ENCODE assay signal across 8 mouse cellular contexts in genomic region chr7:36698589-36698946, GRCm38 (mm10). TPM values are rescaled to one million over a fixed set of nuclear protein-coding genes. Genes with fewer than 3 reads are reported as not detected.
A peak's percentile ranks its signal among the peaks of the same experiment; 100 is the strongest.
DNase-seq lines count a peak whose midpoint lies in the region; ATAC-seq lines count a peak whose summit lies in the region.

No protein-coding gene starts in this region.

- H3K4me3 ChIP-seq in heart, embryonic 15.5 days, result peak overlapping the region; percentile 82
- H3K4me3 ChIP-seq in heart, embryonic 16.5 days (ENCODE audit: low read length), result peak overlapping the region; percentile 85
- peak overlapping the region; percentile 87 for H3K4me3 ChIP-seq in midbrain, embryonic 10.5 days

- H3K9ac ChIP-seq in heart, embryonic 15.5 days, result peak overlapping the region; percentile 68
- H3K9ac ChIP-seq in heart, embryonic 16.5 days (ENCODE audit: low read length), result peak overlapping the region; percentile 85

- WGBS in heart, embryonic 15.5 days, result 1% methylated on average over 16 of the region's 16 CpGs
- WGBS in heart, embryonic 16.5 days, result 0% methylated on average over 16 of the region's 16 CpGs
- WGBS in midbrain, embryonic 10.5 days, result 0% methylated on average over 16 of the region's 16 CpGs

- no peaks in the 10 kb centered on the region for H3K36me3 ChIP-seq in heart, embryonic 15.5 days
- H3K36me3 ChIP-seq in heart, embryonic 16.5 days (ENCODE audit: control insufficient read depth, insufficient read depth), result no peaks in the 10 kb centered on the region
- H3K36me3 ChIP-seq in midbrain, embryonic 10.5 days, result no peaks in the 10 kb centered on the region

- H3K27me3 ChIP-seq in heart, embryonic 15.5 days, result peaks cover 39% of the 10 kb centered on the region
- peaks cover 37% of the 10 kb centered on the region for H3K27me3 ChIP-seq in heart, embryonic 16.5 days (ENCODE audit: control insufficient read depth, insufficient read depth, low read length)
- H3K27me3 ChIP-seq in midbrain, embryonic 10.5 days (ENCODE audit: low read depth, poor library complexity, severe bottlenecking), result peaks cover 82% of the 10 kb centered on the region

- DNase-seq in heart, postnatal 14 days, result no peak
- peak; percentile 39 for DNase-seq in R1 (ENCODE audit: low read depth, low spot score)
- no peak for DNase-seq in midbrain, embryonic 10.5 days (ENCODE audit: low spot score)
- DNase-seq in right cerebral cortex, adult 18-20 months, result no peak
- DNase-seq in adrenal gland, adult 8-10 months, result no peak

- ATAC-seq in heart, embryonic 15.5 days (replicated peaks; ENCODE audit: insufficient number of reproducible peaks, insufficient read depth, low FRiP score, low read depth), result 0 out of 2 replicates have a peak, but pooled peaks have one; percentile 3
- ATAC-seq in heart, embryonic 16.5 days (replicated peaks; ENCODE audit: extremely low read depth, insufficient read depth, low FRiP score), result no peak
- ATAC-seq in CD4-positive, CD25-positive, alpha-beta regulatory T cell, adult 4 months, result no peak

- peak overlapping the region; percentile 100 for H3K4me2 ChIP-seq in heart, embryonic 15.5 days
- H3K4me2 ChIP-seq in heart, embryonic 16.5 days (ENCODE audit: low read depth, low read length), result peak overlapping the region; percentile 98

- H3K4me1 ChIP-seq in heart, embryonic 15.5 days (replicated peaks), result peaks cover 24% of the 10 kb centered on the region
- H3K4me1 ChIP-seq in heart, embryonic 16.5 days (ENCODE audit: control insufficient read depth, insufficient read depth, low read length), result peaks cover 14% of the 10 kb centered on the region
- H3K4me1 ChIP-seq in midbrain, embryonic 10.5 days, result peaks cover 43% of the 10 kb centered on the region

- no peaks in the 10 kb centered on the region for H3K9me3 ChIP-seq in heart, embryonic 15.5 days (replicated peaks)
- H3K9me3 ChIP-seq in heart, embryonic 16.5 days (replicated peaks; ENCODE audit: control insufficient read depth, low read length), result no peaks in the 10 kb centered on the region
- H3K9me3 ChIP-seq in midbrain, embryonic 10.5 days (replicated peaks), result no peaks in the 10 kb centered on the region

- intact Hi-C loops in heart, postnatal 14 days (cut with DNase I), result loop anchor here (10.0 kb wide), 2 partner anchors 276 to 646 kb away; no protein-coding TSS in a partner anchor

- H3K27ac ChIP-seq in heart, embryonic 15.5 days, result peak overlapping the region; percentile 81; the same call in 1 of the 2 replicates
- H3K27ac ChIP-seq in heart, embryonic 16.5 days (ENCODE audit: low read length), result peak overlapping the region; percentile 59; the same call in 1 of the 2 replicates
- H3K27ac ChIP-seq in midbrain, embryonic 10.5 days (replicated peaks), result peak overlapping the region; percentile 91

RNA-seq across cellular contexts. Expression of gene Tshz3, which starts 0.7 kb away (rescaled TPM):
- polyA plus RNA-seq in heart, embryonic 15.5 days (2015; fragmentation: Nextera tagmentation; extraction: Ambion mirVana), result 2.4 TPM in 2 replicates
- total RNA-seq in heart, postnatal 14 days (2021), result 1 to 10 TPM; 5.7 to 6.1 TPM
- polyA plus RNA-seq in heart, embryonic 16.5 days (2015; fragmentation: Nextera tagmentation; extraction: Ambion mirVana), result 3.2 and 3.7 TPM in 2 replicates
- 2.3 and 2.4 TPM in 2 replicates for polyA plus RNA-seq in midbrain, embryonic 10.5 days (2016; fragmentation: Nextera tagmentation; extraction: Ambion mirVana)
- not detected for polyA plus RNA-seq in CD4-positive, CD25-positive, alpha-beta regulatory T cell, adult 4 months (2017; shearing (Covaris generic))
- total RNA-seq in adrenal gland, adult 8-10 months (2022), result 1 to 10 TPM; 4.4 to 7.5 (median 5.4) TPM
